Mouse (Mus musculus) urinary bladder, adult 2 months (tissue): ENCODE measurements around the gene Serpina3k. TPM values are rescaled to one million over a fixed set of nuclear protein-coding genes. Genes with fewer than 3 reads are reported as not detected.
"Not testable (repeated sequence)": the region's sequence is repeated elsewhere in the genome, so short reads cannot be mapped to it uniquely, and the experiment has no call there.

Source experiments
- DNase-seq: peaks from one replicate; pipeline ENCODE4 v3.0.0; 2022; ENCODE audit warnings: low spot score
- polyA plus RNA-seq: library from polyadenylated mRNA; depleted of rRNA; stranded (reverse); fragments of >200 nt; gene quantifications from 2 replicates; pipeline ENCODE4 v1.2.3, GENCODE M21; 2012; rRNA removed

The Serpina3k gene
- 0.22 and 0.25 TPM in 2 replicates for polyA plus RNA-seq

GRCm38 (mm10) chr12:104338226-104338625, at the start of gene Serpina3k, which contains the start of gene Serpina3m:
Gene Serpina3k (plus strand): TSS chr12:104338486.
Gene Serpina3m (plus strand): TSS chr12:104338486.
- DNase-seq = not testable (repeated sequence)

- DNase-seq = no peak
Observed at GRCm38 (mm10) chr12:104289872-104290271, 48.4 kb upstream of the Serpina3k start.

GRCm38 (mm10) chr12:104293963-104294362, 44.3 kb upstream of the Serpina3k start:
- DNase-seq = no peak

GRCm38 (mm10) chr12:104298049-104298448, 40.2 kb upstream of the Serpina3k start:
- no peak for DNase-seq

- no peak for DNase-seq
Observed at GRCm38 (mm10) chr12:104305991-104306390, 32.3 kb upstream of the Serpina3k start.

- DNase-seq = no peak
Observed at GRCm38 (mm10) chr12:104314253-104314652, 24.0 kb upstream of the Serpina3k start, which contains the start of gene Serpina3j. Gene Serpina3j (plus strand): TSS chr12:104314553.

- DNase-seq = no peak
Observed at GRCm38 (mm10) chr12:104322454-104322853, 15.8 kb upstream of the Serpina3k start.

GRCm38 (mm10) chr12:104331701-104332100, 6.6 kb upstream of the Serpina3k start:
- DNase-seq = no peak

GRCm38 (mm10) chr12:104336873-104337272, 1.4 kb upstream of the Serpina3k start:
- DNase-seq = not testable (repeated sequence)

GRCm38 (mm10) chr12:104338705-104339104, 419 bp downstream of the Serpina3k start:
- DNase-seq = no peak

- not testable (repeated sequence) for DNase-seq
Observed at GRCm38 (mm10) chr12:104342489-104342888, 4.2 kb downstream of the Serpina3k start.

- DNase-seq = no peak
Observed at GRCm38 (mm10) chr12:104345181-104345580, 6.9 kb downstream of the Serpina3k start.

GRCm38 (mm10) chr12:104345707-104346106, 7.4 kb downstream of the Serpina3k start:
- no peak for DNase-seq

GRCm38 (mm10) chr12:104347091-104347490, 8.8 kb downstream of the Serpina3k start:
- DNase-seq = no peak

GRCm38 (mm10) chr12:104351812-104352211, 13.5 kb downstream of the Serpina3k start:
- not testable (repeated sequence) for DNase-seq

- no peak for DNase-seq
Observed at GRCm38 (mm10) chr12:104356006-104356405, 17.7 kb downstream of the Serpina3k start.

GRCm38 (mm10) chr12:104369986-104370385, 31.7 kb downstream of the Serpina3k start:
- no peak for DNase-seq

GRCm38 (mm10) chr12:104377179-104377578, 38.9 kb downstream of the Serpina3k start:
- DNase-seq = not testable (repeated sequence)

GRCm38 (mm10) chr12:104378351-104378750, 40.1 kb downstream of the Serpina3k start:
- not testable (repeated sequence) for DNase-seq

GRCm38 (mm10) chr12:104378815-104379214, 40.5 kb downstream of the Serpina3k start:
- not testable (repeated sequence) for DNase-seq

GRCm38 (mm10) chr12:104379856-104380255, 41.6 kb downstream of the Serpina3k start:
- DNase-seq = no peak

- not testable (repeated sequence) for DNase-seq
Observed at GRCm38 (mm10) chr12:104381071-104381604, 42.9 kb downstream of the Serpina3k start.

- DNase-seq = not testable (repeated sequence)
Observed at GRCm38 (mm10) chr12:104385987-104386386, 47.7 kb downstream of the Serpina3k start.

GRCm38 (mm10) chr12:104386878-104387277, 48.6 kb downstream of the Serpina3k start:
- not testable (repeated sequence) for DNase-seq
